Mouse (Mus musculus) heart, postnatal 36 days (tissue): ENCODE results near the gene Itga3. TPM values are rescaled to one million over a fixed set of nuclear protein-coding genes. Genes with fewer than 3 reads are reported as not detected.

Experiments used
- DNase-seq, 2 experiments: peaks; one replicate each; pipeline ENCODE4 v3.0.0; 2021 to 2022
- intact Hi-C: fragments of 180-260 bp; cut with DNase I; formaldehyde crosslinking; loops from one replicate; pipeline ENCODE4 v1.15.1; 2025
- total RNA-seq, 2 experiments: library from RNA; stranded (reverse); gene quantifications; 2 replicates each; pipeline ENCODE4 v1.2.3; 2021

The Itga3 gene
- total RNA-seq, 2 experiments from 2014 or later: 11.2 to 11.4 TPM

DNA sequence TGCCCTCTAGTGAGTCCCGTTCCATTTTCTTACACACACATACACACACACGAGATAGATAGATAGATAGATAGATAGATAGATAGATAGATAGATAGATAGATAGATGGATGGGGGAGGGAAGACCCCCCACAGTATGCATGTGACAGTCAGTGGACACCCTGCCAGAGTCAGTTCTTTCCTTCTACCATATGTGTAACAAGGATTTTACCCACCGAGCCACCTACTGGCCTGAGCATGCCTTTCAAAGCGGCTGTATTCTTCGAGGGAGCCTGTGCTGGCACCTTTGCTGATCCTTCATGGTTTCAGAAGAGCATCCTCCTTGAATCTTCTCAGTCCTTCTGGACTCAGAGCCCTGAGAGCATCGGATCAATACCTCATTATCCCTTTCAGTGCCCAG is 21.3 kb upstream of the Itga3 start:
- intact Hi-C loops: no loop called here
- no peak for DNase-seq

- intact Hi-C loops: no loop called here
- no peak for DNase-seq
Observed at GRCm38 (mm10) chr11:95096608-95097373, 20.2 kb upstream of the Itga3 start.

- no peak for DNase-seq
Observed at GRCm38 (mm10) chr11:95095596-95095995, 19.0 kb upstream of the Itga3 start.

GRCm38 (mm10) chr11:95093077-95093476 is 16.5 kb upstream of the Itga3 start:
- no peak for DNase-seq
- intact Hi-C loops: no loop called here

More at GRCm38 (mm10) chr11:95095596-95095995, 19.0 kb upstream of the Itga3 start:
- intact Hi-C loops: no loop called here

DNA sequence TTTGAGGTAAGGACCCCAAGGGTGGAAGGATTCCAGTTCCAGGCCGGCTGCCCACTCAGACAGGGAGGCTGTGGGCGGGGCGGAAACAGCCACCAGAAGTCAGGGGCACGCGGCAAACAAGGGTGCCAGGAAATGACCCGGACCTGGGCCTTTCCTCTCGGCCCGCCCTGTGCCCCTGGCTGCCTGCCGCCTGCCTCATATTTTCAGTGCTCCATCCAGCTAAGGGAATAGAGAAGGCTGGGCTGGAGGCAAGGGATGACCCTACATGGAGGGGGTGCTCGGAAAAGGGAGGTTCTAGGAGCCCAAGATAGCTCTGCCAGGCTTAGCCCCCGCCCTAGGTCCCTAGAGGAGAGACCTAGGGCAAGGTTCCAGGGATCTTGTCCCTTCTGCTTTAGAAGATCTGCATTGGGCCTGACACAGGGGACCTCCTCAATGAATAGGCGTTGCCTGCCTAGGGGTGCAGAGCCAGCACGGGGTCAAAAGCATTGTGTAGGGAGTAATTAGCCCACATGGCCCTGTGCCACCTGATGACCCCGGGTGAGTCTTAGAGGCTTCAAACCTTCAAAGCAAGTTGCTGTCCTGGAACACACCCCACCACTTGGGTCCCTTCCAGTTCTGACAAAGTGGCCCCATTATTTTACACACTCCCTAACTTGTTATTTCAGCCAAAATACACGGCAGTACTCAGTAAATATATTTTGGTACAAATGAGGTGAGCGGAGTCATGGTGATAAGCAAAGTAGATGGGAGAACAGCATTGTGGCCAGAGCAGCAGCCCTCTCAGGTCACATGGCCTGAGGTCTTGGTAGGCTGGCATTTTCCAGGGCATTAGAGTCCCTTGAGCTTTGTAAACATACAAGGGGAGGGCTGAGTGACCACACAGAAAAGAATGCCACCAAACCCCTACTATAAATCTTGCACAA is 12.5 kb upstream of the Itga3 start:
- intact Hi-C loops: no loop called here
- DNase-seq: peak; percentile 58 to 63

GRCm38 (mm10) chr11:95088286-95088685 is 11.7 kb upstream of the Itga3 start:
- no peak for DNase-seq
- intact Hi-C loops: no loop called here

GRCm38 (mm10) chr11:95087301-95088228 is 11.0 kb upstream of the Itga3 start:
- intact Hi-C loops: no loop called here
- DNase-seq: no peak

DNA sequence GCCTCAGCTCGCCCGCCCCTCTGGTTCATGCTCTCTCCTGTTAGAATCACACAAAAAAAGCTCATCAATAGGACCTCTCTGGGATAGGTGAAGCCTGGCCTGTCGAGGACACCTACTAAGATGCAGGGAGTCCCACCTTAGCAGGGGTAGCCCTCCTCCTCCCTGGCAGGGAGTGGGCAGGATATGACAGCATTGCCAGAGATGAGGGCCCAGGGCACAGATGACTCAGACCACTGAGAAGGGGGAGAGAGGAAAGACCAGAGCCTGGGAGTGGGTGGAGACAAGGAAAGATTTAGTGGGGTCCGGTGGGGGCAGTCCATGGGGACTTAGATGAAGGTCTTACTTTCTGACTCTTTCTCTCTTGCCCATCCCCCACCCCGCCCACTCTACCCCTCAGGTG is 9.6 kb upstream of the Itga3 start:
- no peak for DNase-seq
- intact Hi-C loops: no loop called here

GRCm38 (mm10) chr11:95085710-95086109 is 9.1 kb upstream of the Itga3 start:
- DNase-seq: no peak
- intact Hi-C loops: no loop called here

DNA sequence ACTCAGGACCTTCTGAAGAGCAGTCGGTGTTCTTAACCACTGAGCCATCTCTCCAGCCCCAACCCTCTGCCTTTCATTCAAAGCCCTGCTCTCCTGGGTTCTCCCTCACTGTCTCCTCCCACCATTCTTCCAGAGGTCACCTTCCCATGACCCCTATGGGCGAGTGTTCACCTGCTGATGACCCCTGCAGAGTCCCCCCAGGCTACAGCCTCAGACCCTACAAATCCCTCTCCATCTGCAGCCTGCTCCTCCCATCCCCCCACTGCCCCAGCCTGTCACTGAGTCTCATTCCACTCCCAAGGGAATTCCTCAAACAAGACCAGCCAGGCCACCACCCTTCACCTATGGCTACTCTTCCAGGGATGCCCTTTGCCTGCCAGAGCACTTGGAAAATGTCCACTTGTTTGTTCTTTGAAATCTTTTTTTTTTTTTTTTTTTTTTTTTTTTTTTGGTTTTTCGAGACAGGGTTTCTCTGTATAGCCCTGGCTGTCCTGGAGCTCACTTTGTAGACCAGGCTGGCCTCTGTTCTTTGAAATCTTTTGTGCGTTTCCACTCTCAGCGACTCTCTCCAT is 8.3 kb upstream of the Itga3 start:
- intact Hi-C loops: no loop called here
- DNase-seq: no peak

GRCm38 (mm10) chr11:95084175-95084574 is 7.6 kb upstream of the Itga3 start:
- intact Hi-C loops: no loop called here
- no peak for DNase-seq

- no peak for DNase-seq
- intact Hi-C loops: no loop called here
Observed at GRCm38 (mm10) chr11:95082896-95083295, 6.3 kb upstream of the Itga3 start.

DNA sequence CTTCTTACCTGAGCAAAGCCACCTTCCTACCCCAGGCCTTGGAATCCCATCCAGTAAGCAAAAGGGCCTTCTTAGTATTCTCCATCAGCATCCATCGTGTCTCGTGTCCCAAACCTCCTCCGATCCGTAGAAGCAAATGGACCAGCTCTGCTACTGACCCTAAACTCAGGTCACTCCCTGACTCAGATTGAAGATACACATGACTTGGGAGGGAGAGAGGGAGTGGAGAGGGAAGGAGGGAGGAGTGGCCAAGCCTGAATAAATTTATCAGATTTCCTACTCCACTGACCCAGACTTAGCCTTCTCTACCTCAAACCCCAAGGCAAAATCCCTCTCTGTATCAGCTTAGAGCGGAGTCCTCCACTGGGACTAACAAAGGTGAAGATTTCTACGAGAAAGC is 4.2 kb upstream of the Itga3 start:
- intact Hi-C loops: no loop called here
- no peak for DNase-seq

DNA sequence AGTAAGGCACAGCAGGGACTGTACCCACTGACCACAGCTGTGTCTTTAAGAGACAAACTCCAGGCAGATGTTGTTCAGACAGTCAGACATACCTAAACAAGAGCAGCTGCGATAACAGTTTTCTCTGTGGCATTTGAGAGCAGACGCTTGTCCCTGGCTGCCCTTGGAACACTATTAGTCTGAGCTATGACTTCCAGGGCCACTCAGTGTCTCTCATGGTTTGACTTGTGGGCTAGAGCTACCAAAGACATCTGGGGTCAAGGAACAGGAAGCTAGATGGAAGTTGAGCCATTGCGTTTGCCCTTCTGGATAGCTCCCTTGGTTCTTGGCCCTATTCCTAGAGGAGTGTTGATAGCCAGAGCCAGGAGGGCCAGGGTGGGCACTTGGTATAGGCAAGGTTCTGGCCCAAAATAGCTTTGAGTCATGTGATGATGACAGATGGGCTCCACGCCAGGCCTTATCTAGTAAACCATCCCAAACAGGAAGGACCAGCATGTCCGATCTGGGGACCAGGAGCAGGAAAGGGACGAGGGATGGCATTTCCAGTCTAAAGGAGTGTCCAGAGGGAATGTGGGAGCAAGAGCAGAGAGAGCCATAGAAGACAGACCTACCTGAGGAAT is 2.8 kb upstream of the Itga3 start:
- intact Hi-C loops: no loop called here
- no peak for DNase-seq

GRCm38 (mm10) chr11:95077956-95078355 is 1.4 kb upstream of the Itga3 start:
- intact Hi-C loops: no loop called here

GRCm38 (mm10) chr11:95076041-95076535 is 513 bp downstream of the Itga3 start:
- peak; percentile 60 to 68 for DNase-seq
- intact Hi-C loops: loop anchor here (1.0 kb wide), 1 partner anchor 31 kb away; no protein-coding TSS in a partner anchor

More at GRCm38 (mm10) chr11:95077956-95078355, 1.4 kb upstream of the Itga3 start:
- no peak for DNase-seq

- intact Hi-C loops: loop anchor here (1.0 to 2.0 kb wide), 2 partner anchors 27 to 32 kb away; no protein-coding TSS in a partner anchor
- DNase-seq: no peak
Observed at GRCm38 (mm10) chr11:95075197-95076040, 1.2 kb downstream of the Itga3 start.

DNA sequence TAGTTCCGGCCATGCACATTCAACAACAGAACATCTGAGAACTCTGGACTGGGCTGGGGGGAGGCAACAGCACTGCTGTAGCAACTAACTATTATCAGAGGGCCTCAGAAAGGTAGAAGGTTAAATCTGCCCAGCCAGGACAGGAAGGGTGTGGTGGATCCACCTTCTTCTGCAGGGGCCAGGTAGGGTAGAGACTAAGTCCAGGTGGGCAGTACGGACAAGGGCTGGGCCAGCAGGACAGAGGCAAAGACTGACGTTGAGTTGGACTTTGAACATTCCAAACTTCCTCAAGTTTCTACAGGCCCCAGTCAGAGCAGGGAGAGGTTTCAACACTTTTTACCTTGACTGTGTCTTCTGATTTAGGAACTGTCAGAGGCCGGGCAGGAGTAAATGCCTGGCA is 1.9 kb downstream of the Itga3 start:
- DNase-seq: no peak
- intact Hi-C loops: loop anchor here (2.0 kb wide), 1 partner anchor 26 kb away; no protein-coding TSS in a partner anchor
